Mouse (Mus musculus) myocyte (in vitro differentiated cells): ENCODE measurements around the gene Dnm1. TPM values are rescaled to one million over a fixed set of nuclear protein-coding genes. Genes with fewer than 3 reads are reported as not detected.
"Not testable (repeated sequence)": the region's sequence is repeated elsewhere in the genome, so short reads cannot be mapped to it uniquely, and the experiment has no call there.

Experiments used
- H3K27me3 ChIP-seq: one replicate; pipeline ENCODE4 v1.6.1; 2011; ENCODE audit not compliant: control insufficient read depth, insufficient read depth, insufficient read length
- H3K36me3 ChIP-seq: one replicate; pipeline ENCODE4 v1.6.1; 2011; ENCODE audit not compliant: control insufficient read depth, insufficient read depth
- H3K4me2 ChIP-seq: one replicate; pipeline ENCODE4 v1.6.1; 2011; ENCODE audit warnings: low read depth, control low read depth
- H3K4me3 ChIP-seq: one replicate; pipeline ENCODE4 v1.5.1; 2011; ENCODE audit warnings: mild to moderate bottlenecking, control low read depth, moderate library complexity
- H3K79me2 ChIP-seq: one replicate; pipeline ENCODE4 v1.6.1; 2011; ENCODE audit not compliant: control insufficient read depth, insufficient read depth
- H3ac ChIP-seq: one replicate; pipeline ENCODE4 v1.6.1; 2011; ENCODE audit not compliant: control insufficient read depth, insufficient read length
- CEBPB ChIP-seq: IDR thresholded peaks from 2 replicates; pipeline ENCODE4 v1.6.1; 2011; ENCODE audit warnings: mild to moderate bottlenecking, moderate library complexity; ENCODE audit not compliant: poor library complexity, insufficient read depth, severe bottlenecking
- E2F4 ChIP-seq: IDR thresholded peaks from one replicate; pipeline ENCODE4 v1.6.1; 2011; ENCODE audit warnings: mild to moderate bottlenecking, control low read depth, moderate library complexity; ENCODE audit not compliant: insufficient read depth
- MAX ChIP-seq: IDR thresholded peaks from one replicate; pipeline ENCODE4 v1.6.1; 2011; ENCODE audit warnings: low read depth, mild to moderate bottlenecking, control low read depth
- MYOD1 ChIP-seq, 3 experiments: IDR thresholded peaks; one replicate each; pipeline ENCODE4 v1.6.1; 2011; ENCODE audit warnings: control low read depth in 2 of 3, low read depth in 2 of 3, mild to moderate bottlenecking in 2 of 3, moderate library complexity in 1 of 3; ENCODE audit not compliant: insufficient read length in 2 of 3, control insufficient read depth in 1 of 3
- MYOG ChIP-seq, 3 experiments: IDR thresholded peaks; one replicate each; pipeline ENCODE4 v1.6.1; 2011; ENCODE audit warnings: control low read depth in 2 of 3, low read depth in 2 of 3, mild to moderate bottlenecking in 2 of 3; ENCODE audit not compliant: insufficient read length in 2 of 3, control insufficient read depth in 1 of 3, insufficient read depth in 1 of 3
- POLR2A ChIP-seq: IDR thresholded peaks from one replicate; pipeline ENCODE4 v1.6.1; 2011; ENCODE audit warnings: low read depth, mild to moderate bottlenecking, control low read depth, moderate library complexity; ENCODE audit not compliant: insufficient read length
- POLR2AphosphoS2 ChIP-seq: IDR thresholded peaks from one replicate; pipeline ENCODE4 v1.6.1; 2011; ENCODE audit warnings: low read depth, control low read depth; ENCODE audit not compliant: insufficient read length
- REST ChIP-seq: IDR thresholded peaks from one replicate; pipeline ENCODE4 v1.6.1; 2011; ENCODE audit warnings: mild to moderate bottlenecking, control low read depth, moderate library complexity; ENCODE audit not compliant: insufficient read depth, insufficient read length
- SRF ChIP-seq: IDR thresholded peaks from one replicate; pipeline ENCODE4 v1.6.1; 2011; ENCODE audit warnings: low read depth; ENCODE audit not compliant: control insufficient read depth, insufficient read length
- TCF12 ChIP-seq: IDR thresholded peaks from one replicate; pipeline ENCODE4 v1.6.1; 2011; ENCODE audit warnings: mild to moderate bottlenecking, control low read depth; ENCODE audit not compliant: poor library complexity, insufficient read depth, severe bottlenecking
- TCF3 ChIP-seq: IDR thresholded peaks from one replicate; pipeline ENCODE4 v1.6.1; 2011; ENCODE audit warnings: low read depth, control low read depth; ENCODE audit not compliant: insufficient read length
- USF1 ChIP-seq: IDR thresholded peaks from one replicate; pipeline ENCODE4 v1.6.1; 2011; ENCODE audit warnings: low read depth, mild to moderate bottlenecking, control low read depth, moderate library complexity
- polyA plus RNA-seq: library from polyadenylated mRNA; unstranded; fragments of >200 nt; fragmentation: generic; extraction: Trizol; gene quantifications from one replicate; pipeline ENCODE4 v1.2.1, GENCODE M21; 2012; ENCODE audit warnings: missing spikeins

The Dnm1 gene
- polyA plus RNA-seq, 1 experiment = 44.0 TPM

- Histone ChIP-seq H3K79me2 (peaks cover 5% of the 10 kb centered on the region), H3K4me2 (peak overlapping the region; percentile 85), H3K27me3 (no peaks in the 10 kb centered on the region), H3ac (peak overlapping the region; percentile 32), H3K4me3 (peak overlapping the region; percentile 92), H3K36me3 (peaks cover 7% of the 10 kb centered on the region)
- TF ChIP-seq MAX (no peak), REST (no peak), MYOG (IDR thresholded peaks at IDR 0.05; ENCODE audit: control insufficient read depth in 1 of 3, insufficient read depth in 1 of 3, insufficient read length in 2 of 3, low read depth in 2 of 3) (peak in 1 of 3 experiments; percentile 55), USF1 (no peak), MYOD1 (IDR thresholded peaks at IDR 0.05; ENCODE audit: control insufficient read depth in 1 of 3, insufficient read length in 2 of 3, low read depth in 2 of 3) (peak in 1 of 3 experiments; percentile 18), POLR2AphosphoS2 (no peak), POLR2A (peak; percentile 80), TCF3 (no peak), SRF (peak; percentile 24), E2F4 (no peak), TCF12 (no peak)
Observed at GRCm38 (mm10) chr2:32362817-32363340, 9.7 kb upstream of the Dnm1 start.

DNA sequence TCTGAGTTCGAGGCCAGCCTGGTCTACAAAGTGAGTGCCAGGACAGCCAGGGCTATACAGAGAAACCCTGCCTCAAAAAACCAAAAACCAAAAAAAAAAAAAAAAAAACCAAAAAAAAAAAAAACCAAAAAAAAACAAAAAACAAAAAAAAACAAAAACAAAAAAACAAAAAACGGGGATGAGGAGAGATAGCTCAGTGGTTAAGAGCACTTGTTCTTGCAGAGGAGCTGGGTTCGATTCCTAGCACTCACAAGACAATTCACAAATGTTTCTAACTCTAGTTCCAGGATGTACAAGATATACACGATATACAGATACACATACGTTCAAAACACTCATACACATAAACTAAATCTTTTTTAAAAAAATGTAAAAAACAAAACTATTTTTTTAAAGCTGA is 9.1 kb upstream of the Dnm1 start:
- H3K27me3 ChIP-seq, H3K79me2 ChIP-seq, H3K36me3 ChIP-seq: not testable (repeated sequence)
- peak overlapping the region; percentile 32 for H3ac ChIP-seq
- peak overlapping the region; percentile 72 for H3K4me2 ChIP-seq
- peak overlapping the region; percentile 92 for H3K4me3 ChIP-seq

- H3K4me3 ChIP-seq = peak overlapping the region; percentile 9
- peaks cover 5% of the 10 kb centered on the region for H3K79me2 ChIP-seq
- H3K36me3 ChIP-seq = no peaks in the 10 kb centered on the region
- no peak overlapping the region for H3ac ChIP-seq
- TF ChIP-seq REST (no peak), SRF (no peak), MYOG (IDR thresholded peaks at IDR 0.05; ENCODE audit: control insufficient read depth in 1 of 3, insufficient read depth in 1 of 3, insufficient read length in 2 of 3, low read depth in 2 of 3) (no peak), MAX (no peak), CEBPB (no peak), MYOD1 (IDR thresholded peaks at IDR 0.05; ENCODE audit: control insufficient read depth in 1 of 3, insufficient read length in 2 of 3, low read depth in 2 of 3) (no peak), USF1 (no peak), TCF3 (no peak), POLR2AphosphoS2 (no peak), TCF12 (no peak), E2F4 (no peak), POLR2A (no peak)
- peak overlapping the region; percentile 59 for H3K4me2 ChIP-seq
- no peaks in the 10 kb centered on the region for H3K27me3 ChIP-seq
Observed at GRCm38 (mm10) chr2:32361437-32361836, 8.3 kb upstream of the Dnm1 start.

- H3K36me3 ChIP-seq = no peaks in the 10 kb centered on the region
- H3K4me3 ChIP-seq = peak overlapping the region; percentile 9
Observed at GRCm38 (mm10) chr2:32360741-32361140, 7.6 kb upstream of the Dnm1 start.

GRCm38 (mm10) chr2:32358381-32358780 is 5.2 kb upstream of the Dnm1 start:
- H3K36me3 ChIP-seq = no peaks in the 10 kb centered on the region
- no peak overlapping the region for H3K4me3 ChIP-seq
- no peaks in the 10 kb centered on the region for H3K79me2 ChIP-seq
- TF ChIP-seq SRF = no peak
- no peak for TF ChIP-seq POLR2AphosphoS2
- no peak for TF ChIP-seq POLR2A
- no peak for TF ChIP-seq MYOG (IDR thresholded peaks at IDR 0.05; ENCODE audit: control insufficient read depth in 1 of 3, insufficient read depth in 1 of 3, insufficient read length in 2 of 3, low read depth in 2 of 3)
- TF ChIP-seq MAX = no peak
- no peak for TF ChIP-seq TCF3
- TF ChIP-seq MYOD1 (IDR thresholded peaks at IDR 0.05; ENCODE audit: control insufficient read depth in 1 of 3, insufficient read length in 2 of 3, low read depth in 2 of 3) = no peak
- no peak for TF ChIP-seq TCF12
- TF ChIP-seq REST = no peak
- no peak for TF ChIP-seq CEBPB
- TF ChIP-seq E2F4 = no peak
- no peak for TF ChIP-seq USF1
- H3K27me3 ChIP-seq = no peaks in the 10 kb centered on the region
- H3K4me2 ChIP-seq = no peak overlapping the region
- no peak overlapping the region for H3ac ChIP-seq

More at GRCm38 (mm10) chr2:32360741-32361140, 7.6 kb upstream of the Dnm1 start:
- H3K4me2 ChIP-seq = peak overlapping the region; percentile 59
- H3ac ChIP-seq = no peak overlapping the region
- no peaks in the 10 kb centered on the region for H3K27me3 ChIP-seq
- peak in 2 of 3 experiments; percentile 5 to 34 for TF ChIP-seq MYOD1 (IDR thresholded peaks at IDR 0.05; ENCODE audit: control insufficient read depth in 1 of 3, insufficient read length in 2 of 3, low read depth in 2 of 3)
- TF ChIP-seq TCF12 = no peak
- no peak for TF ChIP-seq SRF
- TF ChIP-seq MAX = no peak
- peak in 1 of 3 experiments; percentile 3 for TF ChIP-seq MYOG (IDR thresholded peaks at IDR 0.05; ENCODE audit: control insufficient read depth in 1 of 3, insufficient read depth in 1 of 3, insufficient read length in 2 of 3, low read depth in 2 of 3)
- peaks cover 5% of the 10 kb centered on the region for H3K79me2 ChIP-seq
